Mouse (Mus musculus) MEL (cell line): ENCODE measurements around the gene Lct. TPM values are rescaled to one million over a fixed set of nuclear protein-coding genes. Genes with fewer than 3 reads are reported as not detected.

Experiments used
- DNase-seq: peaks from one replicate; pipeline ENCODE4 v3.0.0; 2011; ENCODE audit warnings: low read depth, low spot score
- H3K27ac ChIP-seq: 2 replicates; pipeline ENCODE4 v1.5.1; 2012; ENCODE audit warnings: low read depth, mild to moderate bottlenecking, control low read depth, low read length, moderate library complexity; ENCODE audit not compliant: control insufficient read depth
- H3K27me3 ChIP-seq, 2 experiments: fragments of 150-350 bp in 1 of 2; sonication (generic) in 1 of 2; 2 replicates each; pipeline ENCODE4 v1.6.1; 2012; ENCODE audit warnings: low read length in 2 of 2, mild to moderate bottlenecking in 2 of 2, improper control_type of control experiment in 1 of 2, moderate library complexity in 1 of 2; ENCODE audit not compliant: insufficient read depth in 2 of 2, control insufficient read depth in 1 of 2
- H3K36me3 ChIP-seq, 2 experiments: 2 replicates each; pipeline ENCODE4 v1.6.1; 2012 to 2014; ENCODE audit warnings: low read length in 2 of 2, improper control_type of control experiment in 1 of 2, inconsistent platforms in 1 of 2, mild to moderate bottlenecking in 1 of 2; ENCODE audit not compliant: insufficient read depth in 2 of 2, control insufficient read depth in 1 of 2
- H3K4me1 ChIP-seq, 2 experiments: fragments of 150-350 bp in 1 of 2; sonication (generic) in 1 of 2; 2 replicates each; pipeline ENCODE4 v1.6.1; 2012; ENCODE audit warnings: low read length in 2 of 2, improper control_type of control experiment in 1 of 2, mild to moderate bottlenecking in 1 of 2; ENCODE audit not compliant: insufficient read depth in 2 of 2, control insufficient read depth in 1 of 2
- H3K4me3 ChIP-seq, 2 experiments: fragments of 150-350 bp in 1 of 2; sonication (generic) in 1 of 2; 2 replicates each; pipeline ENCODE4 v1.5.1; 2012; ENCODE audit warnings: low read depth in 2 of 2, low read length in 2 of 2, mild to moderate bottlenecking in 2 of 2, moderate library complexity in 2 of 2, control low read depth in 1 of 2, improper control_type of control experiment in 1 of 2; ENCODE audit not compliant: control insufficient read depth in 1 of 2, insufficient read depth in 1 of 2
- H3K79me2 ChIP-seq: 2 replicates; pipeline ENCODE4 v1.6.1; 2012; ENCODE audit warnings: mild to moderate bottlenecking, low read length, moderate library complexity; ENCODE audit not compliant: control insufficient read depth, poor library complexity, insufficient read depth
- H3K9ac ChIP-seq: 2 replicates; pipeline ENCODE4 v1.6.1; 2012; ENCODE audit warnings: low read depth, mild to moderate bottlenecking, control low read depth, low read length, moderate library complexity; ENCODE audit not compliant: control insufficient read depth, poor library complexity, severe bottlenecking
- H3K9me3 ChIP-seq: fragments of 150-350 bp; sonication (generic); replicated peaks from 2 replicates; pipeline ENCODE4 v1.6.1; 2012; ENCODE audit warnings: mild to moderate bottlenecking, low read length, improper control_type of control experiment, moderate library complexity; ENCODE audit not compliant: insufficient read depth
- BHLHE40 ChIP-seq: IDR thresholded peaks from 2 replicates; pipeline ENCODE4 v1.6.1; 2012; ENCODE audit warnings: low read depth, mild to moderate bottlenecking, inconsistent platforms, low read length, improper control_type of control experiment, borderline replicate concordance
- CHD1 ChIP-seq: IDR thresholded peaks from 2 replicates; pipeline ENCODE4 v1.6.1; 2012; ENCODE audit warnings: low read depth, mild to moderate bottlenecking, inconsistent platforms, low read length, improper control_type of control experiment
- CTCF ChIP-seq, 3 experiments: IDR thresholded peaks in 2 of 3; conservative IDR thresholded peaks in 1 of 3; 2 replicates each; pipeline ENCODE4 v1.5.1; 2011 to 2012; ENCODE audit warnings: low read length in 3 of 3, low read depth in 2 of 3, mild to moderate bottlenecking in 2 of 3, improper control_type of control experiment in 1 of 3, inconsistent platforms in 1 of 3, mixed read lengths in 1 of 3, moderate library complexity in 1 of 3; ENCODE audit not compliant: control insufficient read depth in 1 of 3, insufficient read depth in 1 of 3, poor library complexity in 1 of 3, severe bottlenecking in 1 of 3
- ELF1 ChIP-seq: IDR thresholded peaks from 2 replicates; pipeline ENCODE4 v1.6.1; 2014; ENCODE audit warnings: low read depth, mild to moderate bottlenecking, inconsistent platforms, low read length, improper control_type of control experiment, moderate library complexity
- ETS1 ChIP-seq: IDR thresholded peaks from 2 replicates; pipeline ENCODE4 v1.6.1; 2012; ENCODE audit warnings: low read depth, mild to moderate bottlenecking, inconsistent platforms, low read length, improper control_type of control experiment, moderate library complexity
- GABPA ChIP-seq: IDR thresholded peaks from 2 replicates; pipeline ENCODE4 v1.6.1; 2012; ENCODE audit warnings: low read depth, mild to moderate bottlenecking, inconsistent platforms, low read length, improper control_type of control experiment, moderate library complexity
- GATA1 ChIP-seq: IDR thresholded peaks from 2 replicates; pipeline ENCODE4 v1.6.1; 2011; ENCODE audit warnings: low read depth, low read length, improper control_type of control experiment
- KAT2A ChIP-seq: conservative IDR thresholded peaks from 2 replicates; pipeline ENCODE4 v1.6.1; 2012; ENCODE audit warnings: low read depth, low read length, improper control_type of control experiment, inconsistent platforms
- MAX ChIP-seq: IDR thresholded peaks from 2 replicates; pipeline ENCODE4 v1.6.1; 2011; ENCODE audit warnings: low read length, improper control_type of control experiment
- MEF2A ChIP-seq: IDR thresholded peaks from 2 replicates; pipeline ENCODE4 v1.6.1; 2014; ENCODE audit warnings: low read depth, mild to moderate bottlenecking, inconsistent platforms, low read length, improper control_type of control experiment; ENCODE audit not compliant: poor library complexity, insufficient replicate concordance, severe bottlenecking; ENCODE audit errors: extremely low read depth
- NELFE ChIP-seq: IDR thresholded peaks from 2 replicates; pipeline ENCODE4 v1.6.1; 2011; ENCODE audit warnings: low read depth, low read length, improper control_type of control experiment
- POLR2A ChIP-seq, 2 experiments: IDR thresholded peaks; 2 replicates each; pipeline ENCODE4 v1.6.1; 2011 to 2012; ENCODE audit warnings: low read length in 2 of 2, mild to moderate bottlenecking in 2 of 2, control low read depth in 1 of 2, improper control_type of control experiment in 1 of 2, low read depth in 1 of 2, moderate library complexity in 1 of 2; ENCODE audit not compliant: control insufficient read depth in 1 of 2, insufficient read depth in 1 of 2, poor library complexity in 1 of 2
- RCOR1 ChIP-seq: IDR thresholded peaks from 2 replicates; pipeline ENCODE4 v1.6.1; 2012; ENCODE audit warnings: low read depth, mild to moderate bottlenecking, inconsistent platforms, low read length, improper control_type of control experiment
- SMC3 ChIP-seq: IDR thresholded peaks from 2 replicates; pipeline ENCODE4 v1.6.1; 2011; ENCODE audit warnings: low read depth, low read length, improper control_type of control experiment
- TAL1 ChIP-seq: IDR thresholded peaks from 2 replicates; pipeline ENCODE4 v1.6.1; 2012; ENCODE audit warnings: mild to moderate bottlenecking, inconsistent platforms, low read length, moderate library complexity, mixed read lengths
- TCF12 ChIP-seq: IDR thresholded peaks from 2 replicates; pipeline ENCODE4 v1.6.1; 2014; ENCODE audit warnings: low read depth, mild to moderate bottlenecking, inconsistent platforms, low read length, improper control_type of control experiment, moderate library complexity
- UBTF ChIP-seq: IDR thresholded peaks from 2 replicates; pipeline ENCODE4 v1.6.1; 2012; ENCODE audit warnings: low read depth, mild to moderate bottlenecking, inconsistent platforms, low read length, improper control_type of control experiment, moderate library complexity, borderline replicate concordance; ENCODE audit not compliant: insufficient read depth
- USF1 ChIP-seq: IDR thresholded peaks from 2 replicates; pipeline ENCODE4 v1.6.1; 2014; ENCODE audit warnings: low read depth, mild to moderate bottlenecking, inconsistent platforms, low read length, improper control_type of control experiment, moderate library complexity
- USF2 ChIP-seq, 2 experiments: IDR thresholded peaks; 2 replicates each; pipeline ENCODE4 v1.6.1; 2011 to 2012; ENCODE audit warnings: improper control_type of control experiment in 2 of 2, low read length in 2 of 2, borderline replicate concordance in 1 of 2, inconsistent platforms in 1 of 2, low read depth in 1 of 2, mild to moderate bottlenecking in 1 of 2; ENCODE audit not compliant: insufficient read depth in 1 of 2
- ZKSCAN1 ChIP-seq: IDR thresholded peaks from 2 replicates; pipeline ENCODE4 v1.6.1; 2012; ENCODE audit warnings: low read depth, mild to moderate bottlenecking, inconsistent platforms, low read length, improper control_type of control experiment, moderate library complexity
- ZMIZ1 ChIP-seq: IDR thresholded peaks from 2 replicates; pipeline ENCODE4 v1.6.1; 2012; ENCODE audit warnings: low read depth, mild to moderate bottlenecking, inconsistent platforms, low read length, improper control_type of control experiment, moderate library complexity
- polyA plus RNA-seq, 2 experiments: library from polyadenylated mRNA; stranded (reverse) in 1 of 2; unstranded in 1 of 2; fragments of >175 nt in 1 of 2; fragments of >200 nt in 1 of 2; gene quantifications; 2 replicates each; pipeline versions ENCODE4 v1.2.1 to v1.2.4; 2012; ENCODE audit warnings: low replicate concordance in 2 of 2, low read depth in 1 of 2; ENCODE audit not compliant: insufficient read length in 2 of 2, insufficient read depth in 1 of 2, missing spikeins in 1 of 2
- total RNA-seq: library from RNA; depleted of rRNA; stranded (reverse); fragments of 300-350 nt; gene quantifications from 2 replicates; pipeline ENCODE4 v1.2.3, GENCODE M21; 2012

The Lct gene
- total and polyA plus RNA-seq, 3 experiments: under 0.01 to 0.06 TPM; not detected in 1

GRCm38 (mm10) chr1:128285136-128285535 is 43.0 kb downstream of the Lct start:
- H3K27ac ChIP-seq: no peak overlapping the region
- H3K9me3 ChIP-seq: no peaks in the 10 kb centered on the region
- H3K9ac ChIP-seq: no peak overlapping the region

GRCm38 (mm10) chr1:128284157-128284690 is 43.9 kb downstream of the Lct start:
- H3K27ac ChIP-seq: no peak overlapping the region

More at GRCm38 (mm10) chr1:128285136-128285535, 43.0 kb downstream of the Lct start:
- H3K4me1 ChIP-seq: no peaks in the 10 kb centered on the region
- no peak overlapping the region for H3K4me3 ChIP-seq
- H3K36me3 ChIP-seq: no peaks in the 10 kb centered on the region
- DNase-seq: no peak
- H3K79me2 ChIP-seq: no peaks in the 10 kb centered on the region
- no peaks in the 10 kb centered on the region for H3K27me3 ChIP-seq
- TF ChIP-seq MEF2A (no peak), CHD1 (no peak), CTCF (IDR thresholded peaks at IDR 0.05 in 2 of 3, conservative IDR thresholded peaks at IDR 0.05 in 1 of 3; ENCODE audit: control insufficient read depth in 1 of 3, insufficient read depth in 1 of 3, low read depth in 2 of 3, low read length in 3 of 3, poor library complexity in 1 of 3, severe bottlenecking in 1 of 3) (no peak), USF1 (no peak), ETS1 (no peak), BHLHE40 (no peak), MAX (no peak), TAL1 (no peak), TCF12 (no peak)

More at GRCm38 (mm10) chr1:128284157-128284690, 43.9 kb downstream of the Lct start:
- Histone ChIP-seq H3K27me3 (no peaks in the 10 kb centered on the region), H3K9me3 (no peaks in the 10 kb centered on the region), H3K4me3 (no peak overlapping the region), H3K36me3 (peaks cover 0 to 5% of the 10 kb centered on the region in 2 experiments; a peak in 2 of 4 replicates), H3K9ac (no peak overlapping the region), H3K4me1 (no peaks in the 10 kb centered on the region), H3K79me2 (no peaks in the 10 kb centered on the region)
- no peak for TF ChIP-seq RCOR1
- no peak for TF ChIP-seq ZMIZ1
- TF ChIP-seq GABPA: no peak
- TF ChIP-seq TAL1: no peak
- no peak for TF ChIP-seq NELFE
- TF ChIP-seq ETS1: no peak
- no peak for TF ChIP-seq MAX
- TF ChIP-seq SMC3: no peak
- no peak for TF ChIP-seq USF2 (IDR thresholded peaks at IDR 0.05; ENCODE audit: borderline replicate concordance in 1 of 2, insufficient read depth in 1 of 2, low read depth in 1 of 2, low read length in 2 of 2)
- no peak for TF ChIP-seq POLR2A (IDR thresholded peaks at IDR 0.05; ENCODE audit: control insufficient read depth in 1 of 2, insufficient read depth in 1 of 2, low read depth in 1 of 2, low read length in 2 of 2, poor library complexity in 1 of 2)
- no peak for TF ChIP-seq UBTF
- TF ChIP-seq GATA1: no peak
- no peak for TF ChIP-seq ZKSCAN1
- no peak for TF ChIP-seq ELF1
- no peak for TF ChIP-seq KAT2A
- peak; percentile 22 for DNase-seq
